Mouse (Mus musculus): ENCODE measurements around the gene Fkrp. TPM values are rescaled to one million over a fixed set of nuclear protein-coding genes. Genes with fewer than 3 reads are reported as not detected.

Fkrp gene
- total and polyA plus RNA-seq, 3 experiments, result 40.3 to 52.8 (median 49.5) TPM

DNA sequence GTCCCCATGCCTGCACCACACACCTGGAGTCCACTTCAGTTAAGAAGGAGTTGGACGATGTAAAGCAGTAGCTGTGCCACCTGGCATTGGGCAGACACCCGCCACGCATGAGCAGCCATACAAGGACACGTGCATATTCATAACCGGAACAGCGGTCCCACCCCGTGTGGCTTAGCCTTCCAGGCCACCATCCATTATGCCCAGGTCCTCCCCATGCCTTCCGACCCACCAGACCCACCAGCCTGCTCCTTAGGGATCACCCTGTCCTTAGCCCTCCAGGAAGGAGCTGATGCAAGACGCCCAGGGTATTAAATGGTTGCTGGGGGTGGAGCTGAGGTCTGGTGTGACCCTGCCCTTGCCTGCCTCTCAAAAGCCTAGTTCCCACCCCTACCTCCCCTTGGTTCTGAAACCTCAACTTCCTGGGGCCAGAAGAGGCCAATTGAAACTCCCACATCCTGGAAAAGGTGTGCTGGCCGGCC is 32.0 kb downstream of the Fkrp start:
- Histone ChIP-seq H3K4me3 (no peak overlapping the region; the same call in 1 of the 2 replicates), H3K4me1 (ENCODE audit: control insufficient read depth, insufficient read depth, low read length) (peaks cover 10% of the 10 kb centered on the region), H3K9ac (ENCODE audit: low read depth, low read length) (no peak overlapping the region), H3K27me3 (ENCODE audit: control insufficient read depth, insufficient read depth, low read length) (peaks cover 2% of the 10 kb centered on the region; the same call in 1 of the 2 replicates), H3K27ac (no peak overlapping the region), H3K79me2 (replicated peaks; ENCODE audit: control insufficient read depth, insufficient read depth, low read length) (0 out of 2 replicates have a peak, but pooled peaks cover 1% of the 10 kb centered on the region), H3K36me3 (ENCODE audit: control insufficient read depth, insufficient read depth, low read length) (no peaks in the 10 kb centered on the region)
- TF ChIP-seq CTCF (IDR thresholded peaks at IDR 0.05) (no peak), POLR2A (IDR thresholded peaks at IDR 0.05; ENCODE audit: insufficient read depth, low read depth, low read length) (no peak), EP300 (IDR thresholded peaks at IDR 0.05; ENCODE audit: insufficient read depth, low read depth, low read length) (no peak)
- DNase-seq, result peak in 1 of 2 experiments; percentile 31
- intact Hi-C loops (cut with DNase I), result loop anchor here (5.0 kb wide), 1 partner anchor 37 kb away; no protein-coding TSS in a partner anchor
- 77% methylated on average over 10 of the region's 10 CpGs for WGBS

- H3K27me3 ChIP-seq (ENCODE audit: control insufficient read depth, insufficient read depth, low read length), result peaks cover 2% of the 10 kb centered on the region; the same call in 1 of the 2 replicates
- intact Hi-C loops (cut with DNase I), result loop anchor here (5.0 kb wide), 1 partner anchor 37 kb away; no protein-coding TSS in a partner anchor
- H3K36me3 ChIP-seq (ENCODE audit: control insufficient read depth, insufficient read depth, low read length), result no peaks in the 10 kb centered on the region
- H3K4me3 ChIP-seq, result peak overlapping the region; percentile 35
- H3K4me1 ChIP-seq (ENCODE audit: control insufficient read depth, insufficient read depth, low read length), result peaks cover 10% of the 10 kb centered on the region
- H3K9ac ChIP-seq (ENCODE audit: low read depth, low read length), result peak overlapping the region; percentile 3; the same call in 1 of the 2 replicates
- TF ChIP-seq POLR2A (IDR thresholded peaks at IDR 0.05; ENCODE audit: insufficient read depth, low read depth, low read length) (no peak), EP300 (IDR thresholded peaks at IDR 0.05; ENCODE audit: insufficient read depth, low read depth, low read length) (no peak), CTCF (IDR thresholded peaks at IDR 0.05) (no peak)
- peak overlapping the region; percentile 36; the same call in 1 of the 2 replicates for H3K27ac ChIP-seq
- WGBS, result 48% methylated on average over 17 of the region's 17 CpGs
- H3K79me2 ChIP-seq (replicated peaks; ENCODE audit: control insufficient read depth, insufficient read depth, low read length), result 0 out of 2 replicates have a peak, but pooled peaks cover 1% of the 10 kb centered on the region
- DNase-seq, result peak; percentile 63 to 67
Observed at GRCm38 (mm10) chr7:16783758-16784415, 32.6 kb downstream of the Fkrp start.

DNA sequence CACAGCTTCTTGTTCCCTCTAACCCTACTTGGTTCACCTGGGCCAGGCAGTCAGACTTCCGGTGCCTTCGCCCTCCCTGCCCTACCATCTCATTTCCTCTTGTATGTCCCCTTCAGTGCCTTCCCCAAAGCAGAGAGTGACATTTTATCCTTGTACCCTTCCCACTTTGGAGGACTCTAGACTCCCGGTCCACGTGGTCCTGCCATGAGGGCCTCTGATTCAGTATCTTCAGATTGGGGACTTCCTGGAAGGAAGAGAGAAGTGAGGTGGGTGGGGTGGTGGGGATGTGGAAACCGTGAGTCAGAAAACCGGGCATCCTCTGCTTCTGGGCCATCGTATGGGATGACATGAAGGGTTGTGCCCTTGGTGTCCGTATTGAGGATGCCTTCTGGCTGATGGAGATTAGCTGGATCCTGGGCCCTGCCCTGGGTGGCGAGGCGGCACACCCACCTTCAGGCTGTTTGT is 33.3 kb downstream of the Fkrp start:
- peak overlapping the region; percentile 3; the same call in 1 of the 2 replicates for H3K9ac ChIP-seq (ENCODE audit: low read depth, low read length)
- H3K36me3 ChIP-seq (ENCODE audit: control insufficient read depth, insufficient read depth, low read length), result no peaks in the 10 kb centered on the region
- TF ChIP-seq EP300 (IDR thresholded peaks at IDR 0.05; ENCODE audit: insufficient read depth, low read depth, low read length) (no peak), POLR2A (IDR thresholded peaks at IDR 0.05; ENCODE audit: insufficient read depth, low read depth, low read length) (no peak), CTCF (IDR thresholded peaks at IDR 0.05) (no peak)
- H3K4me3 ChIP-seq, result peak overlapping the region; percentile 35
- 0 out of 2 replicates have a peak, but pooled peaks cover 1% of the 10 kb centered on the region for H3K79me2 ChIP-seq (replicated peaks; ENCODE audit: control insufficient read depth, insufficient read depth, low read length)
- intact Hi-C loops (cut with DNase I), result loop anchor here (5.0 kb wide), 1 partner anchor 36 kb away; no protein-coding TSS in a partner anchor
- WGBS, result 44% methylated on average over 10 of the region's 10 CpGs
- H3K27me3 ChIP-seq (ENCODE audit: control insufficient read depth, insufficient read depth, low read length), result peaks cover 2% of the 10 kb centered on the region; the same call in 1 of the 2 replicates
- peak; percentile 33 to 38 for DNase-seq
- peaks cover 10% of the 10 kb centered on the region for H3K4me1 ChIP-seq (ENCODE audit: control insufficient read depth, insufficient read depth, low read length)
- H3K27ac ChIP-seq, result peak overlapping the region; percentile 36; the same call in 1 of the 2 replicates

GRCm38 (mm10) chr7:16782555-16783125 is 33.9 kb downstream of the Fkrp start:
- intact Hi-C loops (cut with DNase I), result loop anchor here (5.0 kb wide), 1 partner anchor 35 kb away; no protein-coding TSS in a partner anchor
- peak overlapping the region; percentile 77 for H3K27ac ChIP-seq
- H3K4me1 ChIP-seq (ENCODE audit: control insufficient read depth, insufficient read depth, low read length), result peaks cover 10% of the 10 kb centered on the region
- peak overlapping the region; percentile 69 for H3K4me3 ChIP-seq
- DNase-seq, result no peak
- peak overlapping the region; percentile 93 for H3K9ac ChIP-seq (ENCODE audit: low read depth, low read length)
- H3K27me3 ChIP-seq (ENCODE audit: control insufficient read depth, insufficient read depth, low read length), result peaks cover 2% of the 10 kb centered on the region; the same call in 1 of the 2 replicates
- no peak for TF ChIP-seq EP300 (IDR thresholded peaks at IDR 0.05; ENCODE audit: insufficient read depth, low read depth, low read length)
- TF ChIP-seq POLR2A (IDR thresholded peaks at IDR 0.05; ENCODE audit: insufficient read depth, low read depth, low read length), result no peak
- WGBS, result 26% methylated on average over 11 of the region's 11 CpGs
- H3K79me2 ChIP-seq (replicated peaks; ENCODE audit: control insufficient read depth, insufficient read depth, low read length), result 0 out of 2 replicates have a peak, but pooled peaks cover 1% of the 10 kb centered on the region
- H3K36me3 ChIP-seq (ENCODE audit: control insufficient read depth, insufficient read depth, low read length), result no peaks in the 10 kb centered on the region

- peak; percentile 38 to 62 for DNase-seq
- 1% methylated on average over 57 of the region's 60 CpGs for WGBS
- H3K27ac ChIP-seq, result peak overlapping the region; percentile 77
- 0 out of 2 replicates have a peak, but pooled peaks cover 1% of the 10 kb centered on the region for H3K79me2 ChIP-seq (replicated peaks; ENCODE audit: control insufficient read depth, insufficient read depth, low read length)
- H3K9ac ChIP-seq (ENCODE audit: low read depth, low read length), result peak overlapping the region; percentile 93
- H3K4me1 ChIP-seq (ENCODE audit: control insufficient read depth, insufficient read depth, low read length), result peaks cover 10% of the 10 kb centered on the region
- peak overlapping the region; percentile 69 for H3K4me3 ChIP-seq
- intact Hi-C loops (cut with DNase I), result loop anchor here (1.0 to 5.0 kb wide), 2 partner anchors 21 to 35 kb away; no protein-coding TSS in a partner anchor
- no peaks in the 10 kb centered on the region for H3K36me3 ChIP-seq (ENCODE audit: control insufficient read depth, insufficient read depth, low read length)
- TF ChIP-seq EP300 (IDR thresholded peaks at IDR 0.05; ENCODE audit: insufficient read depth, low read depth, low read length), result no peak
- TF ChIP-seq POLR2A (IDR thresholded peaks at IDR 0.05; ENCODE audit: insufficient read depth, low read depth, low read length), result no peak
- no peak for TF ChIP-seq CTCF (IDR thresholded peaks at IDR 0.05)
- peaks cover 2% of the 10 kb centered on the region; the same call in 1 of the 2 replicates for H3K27me3 ChIP-seq (ENCODE audit: control insufficient read depth, insufficient read depth, low read length)
Observed at GRCm38 (mm10) chr7:16781816-16782554, 34.5 kb downstream of the Fkrp start.

Data from heart, adult 2 months (tissue).